Mouse (Mus musculus) G1E (cell line): ENCODE data around the gene Map7d1. TPM values are rescaled to one million over a fixed set of nuclear protein-coding genes. Genes with fewer than 3 reads are reported as not detected.
A peak's percentile ranks its signal among the peaks of the same experiment; 100 is the strongest.

ENCODE experiments used
- ATAC-seq: 2 replicates; pipeline ENCODE4 v1.8.0; 2016; ENCODE audit warnings: mild to moderate bottlenecking; ENCODE audit not compliant: insufficient number of reproducible peaks, poor library complexity, low FRiP score, severe bottlenecking; ENCODE audit errors: extremely low read depth
- DNase-seq: peaks from one replicate; pipeline ENCODE4 v3.0.0; 2012; ENCODE audit warnings: low spot score
- H3K27me3 ChIP-seq: 2 replicates; pipeline ENCODE4 v1.6.1; 2012; ENCODE audit warnings: mild to moderate bottlenecking, low read length, inconsistent platforms; ENCODE audit not compliant: insufficient read depth
- H3K36me3 ChIP-seq: replicated peaks from 2 replicates; pipeline ENCODE3; 2012; ENCODE audit warnings: mild to moderate bottlenecking, inconsistent platforms
- H3K4me1 ChIP-seq: 2 replicates; pipeline ENCODE4 v1.6.1; 2012; ENCODE audit warnings: low read depth, low read length, inconsistent platforms, mixed read lengths; ENCODE audit not compliant: insufficient read depth
- H3K4me3 ChIP-seq: 2 replicates; pipeline ENCODE4 v1.5.1; 2012; ENCODE audit warnings: low read depth, mild to moderate bottlenecking, inconsistent platforms, low read length, moderate library complexity, mixed read lengths
- H3K9me3 ChIP-seq: replicated peaks from 2 replicates; pipeline ENCODE4 v1.6.1; 2012; ENCODE audit warnings: inconsistent platforms
- CTCF ChIP-seq: IDR thresholded peaks from 2 replicates; pipeline ENCODE4 v1.5.1; 2012; ENCODE audit warnings: low read depth, low read length, inconsistent platforms, mixed read lengths
- GATA1 ChIP-seq: IDR thresholded peaks from 2 replicates; pipeline ENCODE4 v1.6.1; 2012; ENCODE audit warnings: borderline replicate concordance, low read length, inconsistent platforms, mixed read lengths
- GATA2 ChIP-seq: IDR thresholded peaks from 2 replicates; pipeline ENCODE4 v1.6.1; 2012; ENCODE audit warnings: low read depth, low read length, inconsistent platforms, borderline replicate concordance
- POLR2AphosphoS5 ChIP-seq: IDR thresholded peaks from 2 replicates; pipeline ENCODE4 v1.6.1; 2012; ENCODE audit warnings: low read depth, low read length, inconsistent platforms; ENCODE audit not compliant: insufficient replicate concordance
- TAL1 ChIP-seq: conservative IDR thresholded peaks from 2 replicates; pipeline ENCODE4 v1.6.1; 2012; ENCODE audit warnings: low read depth, low read length, inconsistent platforms, mixed read lengths
- polyA plus RNA-seq: library from polyadenylated mRNA; stranded (reverse); fragments of >175 nt; gene quantifications from 2 replicates; pipeline ENCODE4 v1.2.3, GENCODE M21; 2012
- total RNA-seq, 2 experiments: library from RNA; stranded (forward) in 1 of 2; stranded (reverse) in 1 of 2; fragments of 200-1000 nt in 1 of 2; fragments of >200 nt in 1 of 2; fragmentation: Nextera tagmentation in 1 of 2; gene quantifications; 2 replicates each; pipeline ENCODE4 v1.2.3; 2014 to 2017

Map7d1 gene
- total and polyA plus RNA-seq, 3 experiments, result 8.0 to 73.8 (median 15.2) TPM

DNA sequence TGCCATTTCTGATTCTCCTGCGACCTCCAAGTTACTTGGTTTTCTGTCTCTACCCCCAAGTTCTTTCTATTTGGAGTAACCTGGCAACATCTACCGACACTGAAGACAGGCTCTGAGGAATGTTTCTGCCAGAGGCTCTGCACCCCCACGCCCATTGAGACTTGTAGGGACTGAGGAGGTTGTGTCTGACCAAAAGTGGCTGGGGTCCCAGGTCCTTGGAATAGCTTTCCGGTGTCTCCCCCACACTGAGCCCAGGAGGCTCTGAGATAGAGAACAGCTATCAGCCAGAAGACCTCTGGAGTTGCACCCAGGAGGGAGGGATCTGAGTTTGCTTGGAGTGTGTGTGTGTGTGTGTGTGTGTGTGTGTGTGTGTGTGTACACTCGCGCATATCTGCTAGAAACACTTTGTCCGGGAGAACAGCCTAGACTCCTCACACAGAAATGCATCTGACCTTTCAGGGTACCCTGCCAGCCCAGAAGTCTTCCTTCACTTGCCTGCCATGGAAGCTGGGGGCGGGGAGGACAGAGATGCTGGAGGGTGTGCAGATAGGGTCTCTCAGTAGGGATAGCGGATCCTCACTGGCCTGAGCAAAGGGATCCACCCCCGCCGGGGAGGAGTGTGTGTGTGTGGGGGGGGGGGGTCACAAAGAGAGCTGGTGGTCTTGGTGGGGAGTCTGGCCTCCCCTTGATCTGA is 31.3 kb upstream of the Map7d1 start:
- TF ChIP-seq TAL1, result no peak
- no peak for TF ChIP-seq GATA1
- no peak for TF ChIP-seq GATA2
- no peak for TF ChIP-seq CTCF
- no peak for TF ChIP-seq POLR2AphosphoS5
- Histone ChIP-seq H3K4me1 (0 out of 2 replicates have a peak, but pooled peaks cover 3% of the 10 kb centered on the region), H3K4me3 (no peak overlapping the region), H3K27me3 (peaks cover 38% of the 10 kb centered on the region), H3K9me3 (no peaks in the 10 kb centered on the region), H3K36me3 (no peaks in the 10 kb centered on the region)
- DNase-seq (no peak), ATAC-seq (no peak)

DNA sequence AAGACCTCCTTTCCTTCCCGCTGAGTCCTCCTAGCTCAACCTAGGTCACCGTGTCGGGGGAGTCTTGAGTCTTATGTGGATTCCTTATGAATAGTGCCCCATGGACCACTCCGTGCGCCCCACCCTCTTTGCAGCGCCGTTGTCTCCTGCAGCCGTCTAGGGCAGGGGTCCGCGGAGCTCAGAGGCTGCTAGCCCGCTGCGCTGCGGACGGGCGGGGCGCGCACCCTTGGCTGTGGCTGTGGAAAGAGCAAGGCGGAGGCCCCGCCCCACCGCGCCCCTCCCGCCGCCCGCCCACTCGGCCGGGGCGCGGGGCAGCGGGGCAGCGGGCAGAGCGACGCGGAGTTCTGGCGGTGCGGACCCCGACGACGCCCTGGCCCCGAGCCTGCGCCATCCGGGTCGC is 30.3 kb upstream of the Map7d1 start, which contains the start of gene Col8a2:
TSS of gene Col8a2 (plus strand) at position 302 of the 400 bp plus-strand sequence.
- ATAC-seq, result no peak
- H3K9me3 ChIP-seq, result no peaks in the 10 kb centered on the region
- TF ChIP-seq TAL1 (no peak), POLR2AphosphoS5 (no peak), GATA1 (no peak), CTCF (no peak), GATA2 (no peak)
- DNase-seq, result no peak
- H3K36me3 ChIP-seq, result no peaks in the 10 kb centered on the region
- peaks cover 41% of the 10 kb centered on the region for H3K27me3 ChIP-seq
- no peak within 1 kb of the TSS for H3K4me3 ChIP-seq
- 0 out of 2 replicates have a peak, but pooled peaks cover 3% of the 10 kb centered on the region for H3K4me1 ChIP-seq

DNA sequence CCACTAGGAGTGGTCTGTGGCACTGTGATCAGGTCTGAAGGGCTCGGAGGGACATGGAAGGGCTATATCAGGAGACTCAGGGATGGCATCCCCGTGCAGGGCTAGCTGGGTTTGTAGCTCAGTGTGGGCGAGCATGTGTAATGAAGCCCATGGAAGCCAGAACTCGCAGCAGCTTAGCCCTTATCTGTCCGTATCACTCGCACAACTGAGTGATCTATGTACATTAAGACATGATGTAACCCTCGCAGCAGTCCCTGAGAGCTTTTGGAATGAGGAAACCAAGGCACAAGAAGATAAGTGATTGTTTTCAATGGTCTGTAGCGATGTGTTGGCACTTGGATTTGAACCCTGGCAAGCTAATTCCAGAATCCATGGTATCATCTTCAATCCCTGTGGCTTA is 27.4 kb upstream of the Map7d1 start:
- Histone ChIP-seq H3K27me3 (peaks cover 39% of the 10 kb centered on the region), H3K4me1 (0 out of 2 replicates have a peak, but pooled peaks cover 3% of the 10 kb centered on the region), H3K36me3 (no peaks in the 10 kb centered on the region), H3K4me3 (no peak overlapping the region), H3K9me3 (no peaks in the 10 kb centered on the region)
- no peak for DNase-seq
- no peak for ATAC-seq
- TF ChIP-seq GATA2 (no peak), CTCF (no peak), TAL1 (no peak), GATA1 (no peak), POLR2AphosphoS5 (no peak)

DNA sequence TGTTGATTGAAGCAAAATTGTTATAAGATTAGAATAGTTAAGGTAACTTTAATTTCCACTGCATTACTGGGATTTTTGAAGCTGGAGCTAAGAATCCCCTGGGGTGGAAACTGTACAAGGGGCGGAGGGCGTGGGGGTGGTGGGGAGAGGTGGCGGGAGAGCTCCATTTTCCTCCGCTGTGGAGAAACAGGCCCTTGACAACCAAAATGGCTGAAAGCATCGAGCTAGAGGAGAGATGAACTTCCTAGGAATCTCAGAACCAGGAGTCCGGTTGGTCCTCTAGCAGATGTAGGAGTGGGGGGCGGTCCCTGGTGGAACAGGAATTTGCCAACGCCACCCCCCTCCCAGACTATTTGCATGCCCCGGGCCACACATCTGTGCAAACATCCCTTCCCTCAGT is 25.6 kb upstream of the Map7d1 start:
- no peak for DNase-seq
- ATAC-seq, result no peak

DNA sequence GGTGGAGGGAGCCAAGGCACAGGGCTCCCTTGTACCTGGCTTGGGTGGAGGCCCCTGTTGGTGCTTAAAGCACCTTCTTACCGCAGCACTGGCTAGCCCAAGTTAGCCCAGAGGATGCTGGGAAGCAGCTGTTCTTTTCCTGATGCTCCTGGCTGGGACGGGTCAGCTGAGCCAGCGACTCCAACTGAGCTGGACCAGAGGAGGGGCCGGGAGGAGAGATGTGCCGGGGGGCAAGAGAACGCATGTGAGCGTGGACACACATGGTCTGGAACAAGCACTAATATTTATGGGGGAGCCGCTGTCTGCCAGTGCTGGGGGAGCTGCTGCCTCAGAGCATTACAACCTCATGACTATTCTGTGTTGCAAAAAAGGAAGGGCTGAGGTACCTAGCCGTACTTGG is 22.8 kb upstream of the Map7d1 start:
- DNase-seq (no peak), ATAC-seq (no peak)
- peaks cover 23% of the 10 kb centered on the region for H3K36me3 ChIP-seq
- H3K4me1 ChIP-seq, result peaks cover 9% of the 10 kb centered on the region
- TF ChIP-seq TAL1, result no peak
- no peak overlapping the region for H3K4me3 ChIP-seq
- peaks cover 15% of the 10 kb centered on the region for H3K27me3 ChIP-seq
- no peaks in the 10 kb centered on the region for H3K9me3 ChIP-seq

More for the DNA sequence above, 25.6 kb upstream of the Map7d1 start:
- peaks cover 28% of the 10 kb centered on the region for H3K27me3 ChIP-seq
- no peak overlapping the region for H3K4me3 ChIP-seq
- TF ChIP-seq GATA2, result no peak
- H3K9me3 ChIP-seq, result no peaks in the 10 kb centered on the region
- peaks cover 9% of the 10 kb centered on the region for H3K4me1 ChIP-seq
- peaks cover 3% of the 10 kb centered on the region for H3K36me3 ChIP-seq

DNA sequence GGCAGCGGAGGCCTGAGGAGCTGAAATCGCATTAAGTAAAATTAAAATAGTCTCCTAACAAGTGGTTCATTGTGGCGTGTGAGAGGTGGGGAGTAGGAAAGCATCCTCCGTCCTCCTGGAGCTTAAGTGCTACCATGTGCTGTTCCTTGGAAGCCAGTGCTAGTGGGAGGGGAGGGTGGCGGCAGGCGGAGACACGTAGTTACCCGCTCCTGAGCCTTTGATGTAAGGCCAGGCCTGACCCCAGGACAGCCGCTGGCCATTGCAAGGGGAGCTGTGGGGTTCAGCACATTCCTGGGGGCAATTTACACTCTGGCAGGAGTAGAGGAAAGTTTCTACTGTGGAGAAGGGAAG is 22.4 kb upstream of the Map7d1 start:
- H3K4me1 ChIP-seq, result peaks cover 9% of the 10 kb centered on the region
- DNase-seq (no peak), ATAC-seq (no peak)
- H3K36me3 ChIP-seq, result peaks cover 27% of the 10 kb centered on the region
- no peak overlapping the region for H3K4me3 ChIP-seq
- H3K27me3 ChIP-seq, result peaks cover 11% of the 10 kb centered on the region
- H3K9me3 ChIP-seq, result no peaks in the 10 kb centered on the region
- no peak for TF ChIP-seq CTCF

DNA sequence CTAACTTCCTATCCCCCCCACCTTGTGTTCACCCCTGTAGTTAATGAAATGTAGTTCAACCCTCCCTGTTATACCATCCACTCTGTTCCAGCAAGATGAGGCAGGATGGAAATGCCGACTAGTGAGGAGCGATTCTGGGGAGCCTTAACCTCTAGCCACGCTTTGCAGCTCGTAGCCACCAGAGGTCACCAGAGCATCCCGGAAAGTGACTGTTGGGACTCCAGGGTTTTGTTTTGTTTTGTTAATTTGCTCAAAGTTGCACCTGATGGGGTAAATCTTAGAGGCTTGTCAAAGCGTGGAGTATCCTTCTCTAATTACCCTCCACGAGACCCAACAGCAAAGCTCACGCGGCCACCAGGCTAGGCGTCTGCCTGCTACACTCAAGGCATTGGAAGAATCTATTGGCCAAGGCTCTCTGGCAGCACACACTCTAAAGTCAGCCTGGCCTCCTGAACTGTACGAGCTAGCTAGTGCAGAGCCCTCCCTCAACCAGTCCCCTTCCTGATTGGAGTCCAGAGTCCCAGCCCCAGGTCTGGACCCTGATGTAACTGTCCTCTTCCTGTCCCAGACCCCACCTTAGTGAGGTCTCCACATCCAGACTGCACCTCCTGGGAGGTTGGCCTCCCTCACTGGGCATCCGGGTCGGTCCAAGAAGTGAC is 21.9 kb upstream of the Map7d1 start:
- TF ChIP-seq GATA2 (no peak), CTCF (peak; percentile 10; the same call in 1 of the 2 replicates)
- Histone ChIP-seq H3K4me1 (peaks cover 7% of the 10 kb centered on the region), H3K4me3 (no peak overlapping the region), H3K27me3 (peaks cover 6% of the 10 kb centered on the region), H3K9me3 (no peaks in the 10 kb centered on the region), H3K36me3 (peaks cover 32% of the 10 kb centered on the region)
- ATAC-seq (peak; percentile 45; the same call in 1 of the 2 replicates), DNase-seq (peak; percentile 62)
